11 mouse cellular contexts compared by ENCODE assay signal in the genomic region with DNA sequence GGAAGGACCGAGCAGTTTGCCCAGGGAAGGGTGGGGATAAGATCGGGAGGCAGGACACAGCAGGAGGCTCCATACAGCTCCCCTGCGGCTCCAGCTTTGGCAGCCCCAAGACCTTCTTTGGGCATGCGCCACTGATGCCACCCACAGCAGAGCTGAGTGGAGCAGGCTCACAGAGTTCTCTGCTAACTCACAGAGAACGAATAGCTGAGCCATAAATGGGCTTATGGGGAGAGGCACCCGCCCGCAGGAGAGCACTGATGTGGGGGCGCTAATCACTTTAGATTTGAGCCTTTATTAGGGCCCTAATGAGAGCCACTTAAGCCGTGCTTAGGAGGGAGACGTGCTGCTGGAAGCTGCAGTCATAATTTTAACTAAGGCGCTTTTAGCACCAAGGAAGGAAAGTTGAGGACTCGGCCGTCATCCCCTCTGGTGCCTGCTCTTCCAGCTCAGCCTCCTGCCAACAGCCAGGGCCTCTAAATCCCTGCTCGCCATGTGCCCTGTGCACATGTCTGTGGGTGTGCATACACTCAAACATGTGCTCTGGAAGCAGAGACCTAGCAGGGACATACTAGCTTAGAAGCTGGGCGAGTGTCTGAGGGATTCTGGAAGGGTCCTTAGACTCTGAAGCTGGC. TPM values are rescaled to one million over a fixed set of nuclear protein-coding genes. Genes with fewer than 3 reads are reported as not detected.
DNase-seq lines count a peak whose midpoint lies in the region; ATAC-seq and TF ChIP-seq lines count a peak whose summit lies in the region.
"Had no signal": no experiment of that assay in that cellular context is flagged by ENCODE, and none has a peak within 500 bp of the region (broad histone marks: within the 10 kb centered on the region; RNA-seq: fewer than 3 reads in every experiment).

No protein-coding gene starts in this region.

- peak; percentile 35 for DNase-seq in urinary bladder, postnatal 14 days (ENCODE audit: low spot score)
- no peak for DNase-seq in urinary bladder, adult 18-20 months (ENCODE audit: low spot score in 2 of 2)
- peak; percentile 75 to 84 for DNase-seq in layer of hippocampus, adult 8-10 months (ENCODE audit: low spot score in 2 of 2)
- DNase-seq in left cerebral cortex, postnatal 4 days, result peak; percentile 30
- peak; percentile 91 for DNase-seq in telencephalon, adult 2 months (ENCODE audit: low read depth, low spot score)
- no peak for DNase-seq in lung, adult 2 months
- no peak for DNase-seq in adrenal gland, postnatal 25 days
- DNase-seq: lung, postnatal 10 days; thymus, postnatal 14 days had no signal

- 90% methylated on average over 15 of the region's 15 CpGs for WGBS in lung, adult 2 months

- TF ChIP-seq CTCF in lung, adult 2 months (IDR thresholded peaks at IDR 0.05; ENCODE audit: insufficient read depth, low read length), result no peak

- peaks cover 4% of the 10 kb centered on the region; the same call in 1 of the 2 replicates for H3K4me1 ChIP-seq in lung, adult 2 months (ENCODE audit: control insufficient read depth, insufficient read depth, low read length)
- H3K4me1 ChIP-seq: intestine, embryonic 15.5 days had no signal

- no peak for TF ChIP-seq POLR2A in lung, adult 2 months (IDR thresholded peaks at IDR 0.05; ENCODE audit: borderline replicate concordance, extremely low read depth, low read depth, low read length)

- ATAC-seq in megakaryocyte-erythroid progenitor cell, adult 5-6 weeks (replicated peaks; ENCODE audit: low FRiP score, low TSS enrichment, poor library complexity, severe bottlenecking), result no peak
- ATAC-seq: intestine, embryonic 15.5 days had no signal

- intact Hi-C loops in left cerebral cortex, postnatal 4 days (cut with DNase I), result no loop called here

- no peak overlapping the region for H3K4me3 ChIP-seq in lung, adult 2 months (replicated peaks; ENCODE audit: extremely low read depth, low read depth, low read length)
- H3K4me3 ChIP-seq: intestine, embryonic 15.5 days had no signal

RNA-seq across cellular contexts. Expression of gene Kdm4b, which starts 45.3 kb away (rescaled TPM):
- total RNA-seq in layer of hippocampus, adult 8-10 months (2022), result 10 to 100 TPM; 66.8 to 85.2 (median 76.9) TPM
- 100 to 1,000 TPM; 111 to 112 TPM for total RNA-seq in left cerebral cortex, postnatal 4 days (2021)
- polyA plus RNA-seq in lung, adult 2 months (2012; rRNA removed), result 39.9 and 46.1 TPM in 2 replicates
- total RNA-seq in megakaryocyte-erythroid progenitor cell, adult 5-6 weeks (2014; fragmentation: Nextera tagmentation), result 16.0 and 17.3 TPM in 2 replicates
- 11.0 and 14.3 TPM in 2 replicates for total RNA-seq in megakaryocyte-erythroid progenitor cell, adult 5-6 weeks (2017)
- total RNA-seq in adrenal gland, postnatal 25 days (2021), result 38.1 and 52.4 TPM in 2 replicates

Comparison
In these comparisons a context has a peak if more than half of its experiments do, and no peak if none do; other contexts are left out.
1. DNase-seq: peak in urinary bladder, postnatal 14 days (single experiment), layer of hippocampus, adult 8-10 months (2 of 2), left cerebral cortex, postnatal 4 days (single experiment) and telencephalon, adult 2 months (single experiment); none in urinary bladder, adult 18-20 months (0 of 2), lung, adult 2 months (single experiment) and adrenal gland, postnatal 25 days (single experiment).